Mouse (Mus musculus): ENCODE measurements around the gene Tmem80. TPM values are rescaled to one million over a fixed set of nuclear protein-coding genes. Genes with fewer than 3 reads are reported as not detected.

Tmem80 gene
- total and polyA plus RNA-seq, 3 experiments: 7.4 to 9.9 (median 8.3) TPM

- no peak within 1 kb of the TSS for H3K9ac ChIP-seq (ENCODE audit: insufficient read depth, low read depth)
- H3K4me3 ChIP-seq (replicated peaks in 1 of 3; ENCODE audit: low read depth in 2 of 3, low read length in 2 of 3, poor library complexity in 1 of 3): no peak within 1 kb of the TSS
- in situ Hi-C loops (cut with MboI; ENCODE audit: low pct_ligation_motif_present, low pct_unique_long_range_greater_than_20kb, low sequenced_read_pairs) (no loop called here), dilution Hi-C loops (cut with MboI; ENCODE audit: extremely low pct_ligation_motif_present, extremely low pct_unique_long_range_greater_than_20kb, low sequenced_read_pairs) (no loop called here)
- TF ChIP-seq IRF4 (IDR thresholded peaks at IDR 0.05; ENCODE audit: low read depth, low read length) (no peak), RAD21 (IDR thresholded peaks at IDR 0.05; ENCODE audit: low read depth, low read length) (no peak)
- H3K4me2 ChIP-seq (ENCODE audit: insufficient read depth, low read depth, poor library complexity, severe bottlenecking): no peak within 1 kb of the TSS
- H3K79me2 ChIP-seq (replicated peaks; ENCODE audit: control insufficient read depth, extremely low read depth, insufficient read depth, poor library complexity, severe bottlenecking): no peaks in the 10 kb centered on the region
- peaks cover 0 to 23% of the 10 kb centered on the region in 2 experiments for H3K36me3 ChIP-seq (replicated peaks in 1 of 2; ENCODE audit: control insufficient read depth in 1 of 2, insufficient read depth in 1 of 2, low read length in 1 of 2)
- H3K27ac ChIP-seq (ENCODE audit: insufficient read depth, low read depth): no peak within 1 kb of the TSS
- no peaks in the 10 kb centered on the region for H3K9me3 ChIP-seq (replicated peaks; ENCODE audit: low read length)
- 0 out of 4 replicates have a peak, but pooled peaks cover 0 to 1% of the 10 kb centered on the region in 2 experiments for H3K4me1 ChIP-seq (ENCODE audit: control insufficient read depth in 1 of 2, insufficient read depth in 2 of 2)
- H3K27me3 ChIP-seq (replicated peaks): peaks cover 1% of the 10 kb centered on the region
- DNase-seq (ENCODE audit: extremely low read depth): no peak
Observed at GRCm38 (mm10) chr7:141338576-141339131, 11.1 kb downstream of the Tmem80 start, which contains the start of gene Eps8l2. Eps8l2 (plus strand) TSS chr7:141338880.

GRCm38 (mm10) chr7:141339215-141339920, 11.8 kb downstream of the Tmem80 start:
- dilution Hi-C loops (cut with MboI; ENCODE audit: extremely low pct_ligation_motif_present, extremely low pct_unique_long_range_greater_than_20kb, low sequenced_read_pairs): no loop called here
- Histone ChIP-seq H3K79me2 (replicated peaks; ENCODE audit: control insufficient read depth, extremely low read depth, insufficient read depth, poor library complexity, severe bottlenecking) (no peaks in the 10 kb centered on the region), H3K27ac (ENCODE audit: insufficient read depth, low read depth) (no peak overlapping the region), H3K36me3 (replicated peaks in 1 of 2; ENCODE audit: control insufficient read depth in 1 of 2, insufficient read depth in 1 of 2, low read length in 1 of 2) (peaks cover 0 to 17% of the 10 kb centered on the region in 2 experiments), H3K4me3 (replicated peaks in 1 of 3; ENCODE audit: low read depth in 2 of 3, low read length in 2 of 3, poor library complexity in 1 of 3) (no peak overlapping the region), H3K9ac (ENCODE audit: insufficient read depth, low read depth) (no peak overlapping the region), H3K4me2 (ENCODE audit: insufficient read depth, low read depth, poor library complexity, severe bottlenecking) (no peak overlapping the region), H3K9me3 (replicated peaks; ENCODE audit: low read length) (no peaks in the 10 kb centered on the region), H3K4me1 (ENCODE audit: control insufficient read depth in 1 of 2, insufficient read depth in 2 of 2) (0 out of 4 replicates have a peak, but pooled peaks cover 0 to 2% of the 10 kb centered on the region in 2 experiments), H3K27me3 (replicated peaks) (peaks cover 3% of the 10 kb centered on the region)
- no peak for DNase-seq (ENCODE audit: extremely low read depth)
- in situ Hi-C loops (cut with MboI; ENCODE audit: low pct_ligation_motif_present, low pct_unique_long_range_greater_than_20kb, low sequenced_read_pairs): no loop called here
- TF ChIP-seq MYC (IDR thresholded peaks at IDR 0.05; ENCODE audit: low read depth, low read length) (no peak), GABPA (IDR thresholded peaks at IDR 0.05; ENCODE audit: insufficient replicate concordance, low read depth, low read length) (no peak), PAX5 (IDR thresholded peaks at IDR 0.05; ENCODE audit: low read length) (no peak), RAD21 (IDR thresholded peaks at IDR 0.05; ENCODE audit: low read depth, low read length) (no peak), POLR2AphosphoS2 (IDR thresholded peaks at IDR 0.05; ENCODE audit: low read depth, low read length) (no peak), MAFK (IDR thresholded peaks at IDR 0.05; ENCODE audit: insufficient replicate concordance, low read length) (no peak), ZMIZ1 (IDR thresholded peaks at IDR 0.05; ENCODE audit: low read depth, low read length) (no peak), TCF12 (IDR thresholded peaks at IDR 0.05; ENCODE audit: low read depth, low read length) (no peak), UBTF (IDR thresholded peaks at IDR 0.05; ENCODE audit: low read depth, low read length) (no peak), JUND (conservative IDR thresholded peaks at IDR 0.05; ENCODE audit: low read depth, low read length) (no peak), CTCF (conservative IDR thresholded peaks at IDR 0.05 in 1 of 2, IDR thresholded peaks at IDR 0.05 in 1 of 2; ENCODE audit: low read depth in 2 of 2, low read length in 2 of 2) (no peak), CHD2 (IDR thresholded peaks at IDR 0.05; ENCODE audit: low read length) (no peak)

Measured in CH12.LX (cell line).